Mouse (Mus musculus) splenic B cell, adult 2 months (primary cell): ENCODE data around the gene Rps6kl1.

ENCODE experiments used
- DNase-seq: peaks from one replicate; pipeline ENCODE4 v3.0.0-alpha.2; 2011; ENCODE audit warnings: low read depth, low spot score
- H3K27me3 ChIP-seq: 2 replicates; pipeline ENCODE4 v1.6.1; 2012; ENCODE audit warnings: mild to moderate bottlenecking, low read length, moderate library complexity, mixed read lengths; ENCODE audit not compliant: control insufficient read depth, poor library complexity, insufficient read depth, severe bottlenecking
- H3K36me3 ChIP-seq: 2 replicates; pipeline ENCODE4 v1.6.1; 2012; ENCODE audit warnings: mild to moderate bottlenecking, low read length, moderate library complexity, mixed read lengths; ENCODE audit not compliant: control insufficient read depth, poor library complexity, insufficient read depth, severe bottlenecking

The Rps6kl1 gene

GRCm38 (mm10) chr12:85182345-85182643 lies 31.2 kb upstream of the Rps6kl1 start:
- Histone ChIP-seq H3K36me3 (no peaks in the 10 kb centered on the region), H3K27me3 (no peaks in the 10 kb centered on the region)
- DNase-seq, result no peak

GRCm38 (mm10) chr12:85181475-85182344 lies 30.6 kb upstream of the Rps6kl1 start:
- Histone ChIP-seq H3K27me3 (no peaks in the 10 kb centered on the region), H3K36me3 (no peaks in the 10 kb centered on the region)
- no peak for DNase-seq

GRCm38 (mm10) chr12:85178294-85178693 lies 27.2 kb upstream of the Rps6kl1 start:
- Histone ChIP-seq H3K27me3 (no peaks in the 10 kb centered on the region), H3K36me3 (no peaks in the 10 kb centered on the region)
- DNase-seq, result no peak

- Histone ChIP-seq H3K36me3 (no peaks in the 10 kb centered on the region), H3K27me3 (no peaks in the 10 kb centered on the region)
- DNase-seq, result peak; percentile 34
Measured at GRCm38 (mm10) chr12:85177740-85178239, 26.7 kb upstream of the Rps6kl1 start, which contains the start of gene Pgf. Pgf (minus strand) TSS chr12:85177790.

- H3K36me3 ChIP-seq, result no peaks in the 10 kb centered on the region
- DNase-seq, result peak; percentile 62
- no peaks in the 10 kb centered on the region for H3K27me3 ChIP-seq
Measured at GRCm38 (mm10) chr12:85176846-85177523, 25.9 kb upstream of the Rps6kl1 start.

GRCm38 (mm10) chr12:85175926-85176845 lies 25.1 kb upstream of the Rps6kl1 start:
- no peak for DNase-seq
- Histone ChIP-seq H3K36me3 (no peaks in the 10 kb centered on the region), H3K27me3 (no peaks in the 10 kb centered on the region)

- Histone ChIP-seq H3K27me3 (no peaks in the 10 kb centered on the region), H3K36me3 (no peaks in the 10 kb centered on the region)
- no peak for DNase-seq
Measured at GRCm38 (mm10) chr12:85175087-85175675, 24.1 kb upstream of the Rps6kl1 start.

GRCm38 (mm10) chr12:85174016-85174415 lies 23.0 kb upstream of the Rps6kl1 start:
- no peak for DNase-seq
- Histone ChIP-seq H3K27me3 (no peaks in the 10 kb centered on the region), H3K36me3 (no peaks in the 10 kb centered on the region)

- H3K27me3 ChIP-seq, result no peaks in the 10 kb centered on the region
- H3K36me3 ChIP-seq, result no peaks in the 10 kb centered on the region
- no peak for DNase-seq
Measured at GRCm38 (mm10) chr12:85170948-85171307, 19.9 kb upstream of the Rps6kl1 start.

GRCm38 (mm10) chr12:85170284-85170947 lies 19.4 kb upstream of the Rps6kl1 start:
- Histone ChIP-seq H3K36me3 (no peaks in the 10 kb centered on the region), H3K27me3 (no peaks in the 10 kb centered on the region)
- no peak for DNase-seq

- DNase-seq, result no peak
- no peaks in the 10 kb centered on the region for H3K27me3 ChIP-seq
- H3K36me3 ChIP-seq, result no peaks in the 10 kb centered on the region
Measured at GRCm38 (mm10) chr12:85169877-85170276, 18.8 kb upstream of the Rps6kl1 start.

- Histone ChIP-seq H3K27me3 (no peaks in the 10 kb centered on the region), H3K36me3 (no peaks in the 10 kb centered on the region)
- peak; percentile 88 for DNase-seq
Measured at GRCm38 (mm10) chr12:85169117-85169858, 18.2 kb upstream of the Rps6kl1 start.

GRCm38 (mm10) chr12:85166631-85167030 lies 15.6 kb upstream of the Rps6kl1 start:
- no peaks in the 10 kb centered on the region for H3K27me3 ChIP-seq
- no peak for DNase-seq
- no peaks in the 10 kb centered on the region for H3K36me3 ChIP-seq
